Mouse (Mus musculus) ovary, adult 18-20 months (tissue): ENCODE measurements around the gene Thy1.

Experiments used
- DNase-seq: peaks from one replicate; pipeline ENCODE4 v3.0.0; 2022; ENCODE audit warnings: low spot score, mixed read lengths

Gene Thy1

GRCm38 (mm10) chr9:44033957-44034727 is 9.0 kb upstream of the Thy1 start:
- DNase-seq: no peak

GRCm38 (mm10) chr9:44037106-44037505 is 6.1 kb upstream of the Thy1 start:
- no peak for DNase-seq

- DNase-seq: no peak
These were observed 1.4 kb upstream of the Thy1 start for GRCm38 (mm10) chr9:44041511-44042395.

- DNase-seq: no peak
These were observed 846 bp upstream of the Thy1 start for GRCm38 (mm10) chr9:44042396-44042680.

- DNase-seq: no peak
These were observed 683 bp downstream of the Thy1 start for GRCm38 (mm10) chr9:44043708-44044425.

GRCm38 (mm10) chr9:44044426-44045157 is 1.4 kb downstream of the Thy1 start:
- DNase-seq: no peak

GRCm38 (mm10) chr9:44045158-44045883 is 2.1 kb downstream of the Thy1 start:
- DNase-seq: no peak

- no peak for DNase-seq
These were observed 2.7 kb downstream of the Thy1 start for GRCm38 (mm10) chr9:44045884-44046272.

- no peak for DNase-seq
These were observed 3.2 kb downstream of the Thy1 start for GRCm38 (mm10) chr9:44046426-44046825.

- no peak for DNase-seq
These were observed 3.9 kb downstream of the Thy1 start for GRCm38 (mm10) chr9:44047071-44047470.

- no peak for DNase-seq
These were observed 4.6 kb downstream of the Thy1 start for GRCm38 (mm10) chr9:44047571-44048490.

GRCm38 (mm10) chr9:44048541-44049380 is 5.6 kb downstream of the Thy1 start:
- no peak for DNase-seq

GRCm38 (mm10) chr9:44049381-44050165 is 6.4 kb downstream of the Thy1 start:
- no peak for DNase-seq

GRCm38 (mm10) chr9:44052855-44053254 is 9.7 kb downstream of the Thy1 start:
- DNase-seq: no peak

- DNase-seq: no peak
These were observed 10.8 kb downstream of the Thy1 start for GRCm38 (mm10) chr9:44053936-44054335.

GRCm38 (mm10) chr9:44058606-44059005 is 15.4 kb downstream of the Thy1 start:
- no peak for DNase-seq

- DNase-seq: no peak
These were observed 22.0 kb downstream of the Thy1 start for GRCm38 (mm10) chr9:44065177-44065576.

GRCm38 (mm10) chr9:44066785-44067225 is 23.6 kb downstream of the Thy1 start, which contains the start of gene Usp2:
Gene Usp2, plus strand, starts transcription at chr9:44067021.
- peak; percentile 97 for DNase-seq
